Mouse (Mus musculus) thymus, adult 2 months (tissue): ENCODE data around the gene Tial1.

ENCODE experiments used
- CTCF ChIP-seq: fragments of 200-500 bp; IDR thresholded peaks from 2 replicates; pipeline ENCODE4 v1.5.1; 2012; ENCODE audit warnings: mild to moderate bottlenecking, control low read depth, low read length, moderate library complexity, borderline replicate concordance; ENCODE audit not compliant: control insufficient read depth, poor library complexity, insufficient read depth; ENCODE audit errors: extremely low read depth
- POLR2A ChIP-seq: fragments of 200-500 bp; IDR thresholded peaks from 2 replicates; pipeline ENCODE4 v1.6.1; 2012; ENCODE audit warnings: mild to moderate bottlenecking, low read length, control low read depth, moderate library complexity; ENCODE audit not compliant: control insufficient read depth, poor library complexity, insufficient read depth; ENCODE audit errors: extremely low read depth

- TF ChIP-seq POLR2A (no peak), CTCF (no peak)
Observed at GRCm38 (mm10) chr7:128458011-128458410, 3.5 kb downstream of the Tial1 start.
